Mouse (Mus musculus) MEL (cell line): ENCODE measurements around the gene Ubp1.

ENCODE experiments used
- CHD2 ChIP-seq: IDR thresholded peaks from 2 replicates; pipeline ENCODE4 v1.6.1; 2011; ENCODE audit warnings: low read length, improper control_type of control experiment
- CTCF ChIP-seq, 3 experiments: IDR thresholded peaks in 2 of 3; conservative IDR thresholded peaks in 1 of 3; 2 replicates each; pipeline ENCODE4 v1.5.1; 2011 to 2012; ENCODE audit warnings: low read length in 3 of 3, low read depth in 2 of 3, mild to moderate bottlenecking in 2 of 3, improper control_type of control experiment in 1 of 3, inconsistent platforms in 1 of 3, mixed read lengths in 1 of 3, moderate library complexity in 1 of 3; ENCODE audit not compliant: control insufficient read depth in 1 of 3, insufficient read depth in 1 of 3, poor library complexity in 1 of 3, severe bottlenecking in 1 of 3
- EP300 ChIP-seq, 2 experiments: IDR thresholded peaks; 2 replicates each; pipeline ENCODE4 v1.6.1; 2011; ENCODE audit warnings: improper control_type of control experiment in 2 of 2, low read length in 2 of 2, low read depth in 1 of 2, mild to moderate bottlenecking in 1 of 2
- GATA1 ChIP-seq: IDR thresholded peaks from 2 replicates; pipeline ENCODE4 v1.6.1; 2011; ENCODE audit warnings: low read depth, low read length, improper control_type of control experiment
- MAX ChIP-seq: IDR thresholded peaks from 2 replicates; pipeline ENCODE4 v1.6.1; 2011; ENCODE audit warnings: low read length, improper control_type of control experiment
- POLR2A ChIP-seq, 2 experiments: IDR thresholded peaks; 2 replicates each; pipeline ENCODE4 v1.6.1; 2011 to 2012; ENCODE audit warnings: low read length in 2 of 2, mild to moderate bottlenecking in 2 of 2, control low read depth in 1 of 2, improper control_type of control experiment in 1 of 2, low read depth in 1 of 2, moderate library complexity in 1 of 2; ENCODE audit not compliant: control insufficient read depth in 1 of 2, insufficient read depth in 1 of 2, poor library complexity in 1 of 2
- SIN3A ChIP-seq: IDR thresholded peaks from 2 replicates; pipeline ENCODE4 v1.6.1; 2012; ENCODE audit warnings: low read length, improper control_type of control experiment, inconsistent platforms
- SMC3 ChIP-seq: IDR thresholded peaks from 2 replicates; pipeline ENCODE4 v1.6.1; 2011; ENCODE audit warnings: low read depth, low read length, improper control_type of control experiment
- UBTF ChIP-seq: IDR thresholded peaks from 2 replicates; pipeline ENCODE4 v1.6.1; 2012; ENCODE audit warnings: low read depth, mild to moderate bottlenecking, inconsistent platforms, low read length, improper control_type of control experiment, moderate library complexity, borderline replicate concordance; ENCODE audit not compliant: insufficient read depth
- ZNF384 ChIP-seq: IDR thresholded peaks from 2 replicates; pipeline ENCODE4 v1.6.1; 2012; ENCODE audit warnings: low read depth, mild to moderate bottlenecking, inconsistent platforms, low read length, improper control_type of control experiment

DNA sequence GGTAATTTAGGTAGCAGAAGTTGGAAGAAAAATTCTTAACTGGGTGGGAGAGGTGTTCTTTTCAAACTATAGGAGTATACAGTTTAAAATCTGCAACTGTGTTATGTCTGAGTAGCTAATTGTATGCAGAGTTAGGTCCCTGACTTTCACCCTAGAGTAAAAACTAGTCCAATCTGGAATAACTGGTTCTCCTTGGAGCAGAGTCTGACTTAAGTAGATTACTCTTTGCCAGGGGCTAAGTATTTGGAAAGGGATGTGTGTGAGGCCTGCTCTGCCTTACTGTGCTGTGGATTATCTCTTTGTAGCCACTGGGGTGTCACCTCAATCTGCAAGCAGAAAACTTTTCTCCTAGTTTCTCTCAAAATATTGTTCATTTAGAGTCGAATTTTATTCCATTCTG, 16.5 kb downstream of the Ubp1 start:
- TF ChIP-seq GATA1 (no peak), ZNF384 (no peak), EP300 (IDR thresholded peaks at IDR 0.05; ENCODE audit: low read depth in 1 of 2, low read length in 2 of 2) (no peak), POLR2A (IDR thresholded peaks at IDR 0.05; ENCODE audit: control insufficient read depth in 1 of 2, insufficient read depth in 1 of 2, low read depth in 1 of 2, low read length in 2 of 2, poor library complexity in 1 of 2) (no peak), MAX (no peak), UBTF (no peak), CTCF (IDR thresholded peaks at IDR 0.05 in 2 of 3, conservative IDR thresholded peaks at IDR 0.05 in 1 of 3; ENCODE audit: control insufficient read depth in 1 of 3, insufficient read depth in 1 of 3, low read depth in 2 of 3, low read length in 3 of 3, poor library complexity in 1 of 3, severe bottlenecking in 1 of 3) (no peak), CHD2 (no peak), SMC3 (no peak), SIN3A (no peak)
